In the genomic region with DNA sequence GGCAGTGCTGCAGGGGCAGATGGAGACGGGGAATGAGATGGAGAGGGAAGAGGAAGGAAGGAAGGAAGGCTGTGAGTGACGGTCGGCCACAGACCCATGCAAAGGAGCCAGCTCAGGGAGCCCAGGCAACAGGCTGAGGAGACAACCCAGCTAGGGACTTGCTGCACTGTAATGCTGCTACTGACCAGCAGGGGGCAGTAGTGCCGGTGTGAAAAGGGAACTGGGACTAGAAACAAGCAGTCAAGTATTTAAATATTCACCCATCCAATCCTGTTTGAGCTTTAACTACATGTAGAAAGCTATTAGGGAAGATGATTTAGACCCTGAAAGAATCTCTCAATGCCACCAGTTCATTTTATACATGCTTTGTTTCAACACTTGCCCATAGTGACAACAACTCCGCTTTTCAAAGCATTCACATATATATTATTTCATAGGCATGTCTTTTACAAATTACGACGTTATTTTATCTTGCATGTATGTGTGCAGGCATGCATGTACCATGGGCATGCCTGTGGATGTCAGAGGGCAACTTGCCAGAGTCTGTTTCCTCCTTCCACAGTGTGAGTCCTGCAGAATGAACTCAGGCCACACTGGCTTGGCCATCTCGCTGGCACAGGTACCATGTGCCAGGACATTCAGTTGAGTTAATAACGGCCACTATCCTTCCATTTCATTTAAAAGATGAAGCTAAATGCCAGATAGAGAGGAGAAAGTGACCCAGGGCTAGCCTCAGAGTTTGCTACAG, we compare ENCODE assay signal across 9 mouse cellular contexts.
DNase-seq lines count a peak whose midpoint lies in the region; ATAC-seq and TF ChIP-seq lines count a peak whose summit lies in the region.
"Had no signal": no experiment of that assay in that cellular context is flagged by ENCODE, and none has a peak within 500 bp of the region (broad histone marks: within the 10 kb centered on the region; RNA-seq: fewer than 3 reads in every experiment).

No protein-coding gene starts in this region.

- no peaks in the 10 kb centered on the region for H3K9me3 ChIP-seq in liver, embryonic 12.5 days (replicated peaks)
- H3K9me3 ChIP-seq: neural tube, embryonic 13.5 days had no signal

- no peaks in the 10 kb centered on the region for H3K27me3 ChIP-seq in liver, adult 2 months (ENCODE audit: control insufficient read depth, insufficient read depth, low read length)
- no peaks in the 10 kb centered on the region for H3K27me3 ChIP-seq in liver, embryonic 12.5 days (replicated peaks)
- H3K27me3 ChIP-seq in Patski: no peaks in the 10 kb centered on the region
- H3K27me3 ChIP-seq: neural tube, embryonic 13.5 days had no signal

- no peak overlapping the region for H3K27ac ChIP-seq in liver, adult 2 months (replicated peaks; ENCODE audit: insufficient read depth, low read depth, low read length)
- no peak overlapping the region for H3K27ac ChIP-seq in liver, embryonic 12.5 days
- H3K27ac ChIP-seq in olfactory bulb, adult 2 months (ENCODE audit: insufficient read depth, low read depth, low read length): no peak overlapping the region
- H3K27ac ChIP-seq: neural tube, embryonic 13.5 days had no signal

- no peak overlapping the region for H3K9ac ChIP-seq in liver, adult 2 months (ENCODE audit: low read depth, low read length)
- no peak overlapping the region for H3K9ac ChIP-seq in liver, embryonic 12.5 days
- H3K9ac ChIP-seq: neural tube, embryonic 13.5 days had no signal

- H3K4me3 ChIP-seq in liver, adult 2 months (ENCODE audit: insufficient read depth, low read depth, low read length): no peak overlapping the region
- no peak overlapping the region for H3K4me3 ChIP-seq in liver, embryonic 12.5 days
- no peak overlapping the region for H3K4me3 ChIP-seq in olfactory bulb, adult 2 months (ENCODE audit: insufficient read depth, low read depth, low read length)
- H3K4me3 ChIP-seq: neural tube, embryonic 13.5 days had no signal

- intact Hi-C loops in left cerebral cortex, postnatal 14 days (cut with DNase I): loop anchor here (2.0 kb wide), 1 partner anchor 59 kb away; no protein-coding TSS in a partner anchor

- H3K36me3 ChIP-seq in liver, adult 2 months (ENCODE audit: control insufficient read depth, insufficient read depth, low read length): no peaks in the 10 kb centered on the region
- no peaks in the 10 kb centered on the region for H3K36me3 ChIP-seq in liver, embryonic 12.5 days

- WGBS in liver, adult 2 months: 54% methylated on average over 9 of the region's 9 CpGs
- 44% methylated on average over 9 of the region's 9 CpGs for WGBS in liver, embryonic 12.5 days (ENCODE audit: insufficient replicate concordance)
- 46% methylated on average over 9 of the region's 9 CpGs for WGBS in olfactory bulb, adult 2 months

- H3K4me1 ChIP-seq in liver, adult 2 months (ENCODE audit: control insufficient read depth, insufficient read depth, low read length): no peaks in the 10 kb centered on the region
- H3K4me1 ChIP-seq in liver, embryonic 12.5 days: no peaks in the 10 kb centered on the region
- peaks cover 38% of the 10 kb centered on the region for H3K4me1 ChIP-seq in olfactory bulb, adult 2 months (ENCODE audit: control insufficient read depth, insufficient read depth, low read length)

- CTCF ChIA-PET in Patski (lab: Charles Lee): interaction anchor here (0.6 to 2.3 kb wide), 15 partner anchors 8 to 136 kb away, joined by 3 to 13 read pairs (median 3); no protein-coding TSS in a partner anchor

- DNase-seq in liver, adult 2 months (ENCODE audit: extremely low read depth, low read depth, low spot score): peak; percentile 28
- DNase-seq in Patski (ENCODE audit: low read depth, low spot score): no peak
- DNase-seq in cerebellum, postnatal 25 days: peak; percentile 96
- peak; percentile 84 to 86 for DNase-seq in left cerebral cortex, postnatal 14 days (ENCODE audit: low spot score in 2 of 2)
- peak; percentile 44 to 64 for DNase-seq in urinary bladder, postnatal 36 days (ENCODE audit: low spot score in 2 of 2)

- in situ Hi-C loops in Patski (cut with MboI; ENCODE audit: low pct_unique_long_range_greater_than_20kb): loop anchor here (5.0 to 25.0 kb wide), 2 partner anchors 112 to 822 kb away; a partner anchor contains a TSS

- no peak overlapping the region for H3K4me2 ChIP-seq in liver, embryonic 12.5 days
- H3K4me2 ChIP-seq: neural tube, embryonic 13.5 days had no signal

- TF ChIP-seq POLR2A in liver, adult 2 months (IDR thresholded peaks at IDR 0.05; ENCODE audit: extremely low read depth, insufficient read depth, low read length): no peak
- no peak for TF ChIP-seq POLR2A in olfactory bulb, adult 2 months (IDR thresholded peaks at IDR 0.05; ENCODE audit: insufficient read depth, low read depth, low read length)

- POLR2A ChIA-PET in Patski (lab: Charles Lee): interaction anchor here (0.7 kb wide), 1 partner anchor 92 kb away, joined by 8 read pairs; no protein-coding TSS in a partner anchor

- ATAC-seq in liver, embryonic 12.5 days: no peak
- ATAC-seq in Patski: no peak
- peak; percentile 79 for ATAC-seq in granulocyte monocyte progenitor cell, adult 5-6 weeks (replicated peaks; ENCODE audit: poor library complexity, severe bottlenecking)

- no peaks in the 10 kb centered on the region for H3K79me2 ChIP-seq in liver, adult 2 months (ENCODE audit: control insufficient read depth, insufficient read depth, low read length)

- peak; percentile 87 for TF ChIP-seq CTCF in liver, adult 2 months (IDR thresholded peaks at IDR 0.05; ENCODE audit: low read depth, low read length)
- peak; percentile 88 for TF ChIP-seq CTCF in Patski (IDR thresholded peaks at IDR 0.05)
- peak; percentile 76; the same call in 1 of the 2 replicates for TF ChIP-seq CTCF in olfactory bulb, adult 2 months (IDR thresholded peaks at IDR 0.05; ENCODE audit: insufficient read depth, low read depth, low read length)
